Mouse (Mus musculus) monocyte, adult 59 days (primary cell): Measurements from ENCODE around the gene Prpf8. TPM values are rescaled to one million over a fixed set of nuclear protein-coding genes. Genes with fewer than 3 reads are reported as not detected.

Experiments used
- total RNA-seq, 2 experiments: library from RNA; stranded (reverse); gene quantifications; one replicate each; pipeline ENCODE4 v1.2.4; 2023

Prpf8 gene
- total RNA-seq, result 100 to 1,000 TPM; 112 to 118 TPM

GRCm38 (mm10) chr11:75486601-75487285, at the start of gene Prpf8:
TSS of gene Prpf8 (plus strand) at chr11:75486816.

GRCm38 (mm10) chr11:75439363-75439762, 47.3 kb upstream of the Prpf8 start, which contains the start of gene Serpinf2:
TSS of gene Serpinf2 (minus strand) at chr11:75439591.

GRCm38 (mm10) chr11:75453991-75454930, 32.4 kb upstream of the Prpf8 start, which contains the start of gene Wdr81:
TSS of gene Wdr81 (minus strand) at chr11:75454717.

GRCm38 (mm10) chr11:75460844-75461742, 25.5 kb upstream of the Prpf8 start, which contains the start of gene Tlcd2:
TSS of gene Tlcd2 (plus strand) at chr11:75461715.

DNA sequence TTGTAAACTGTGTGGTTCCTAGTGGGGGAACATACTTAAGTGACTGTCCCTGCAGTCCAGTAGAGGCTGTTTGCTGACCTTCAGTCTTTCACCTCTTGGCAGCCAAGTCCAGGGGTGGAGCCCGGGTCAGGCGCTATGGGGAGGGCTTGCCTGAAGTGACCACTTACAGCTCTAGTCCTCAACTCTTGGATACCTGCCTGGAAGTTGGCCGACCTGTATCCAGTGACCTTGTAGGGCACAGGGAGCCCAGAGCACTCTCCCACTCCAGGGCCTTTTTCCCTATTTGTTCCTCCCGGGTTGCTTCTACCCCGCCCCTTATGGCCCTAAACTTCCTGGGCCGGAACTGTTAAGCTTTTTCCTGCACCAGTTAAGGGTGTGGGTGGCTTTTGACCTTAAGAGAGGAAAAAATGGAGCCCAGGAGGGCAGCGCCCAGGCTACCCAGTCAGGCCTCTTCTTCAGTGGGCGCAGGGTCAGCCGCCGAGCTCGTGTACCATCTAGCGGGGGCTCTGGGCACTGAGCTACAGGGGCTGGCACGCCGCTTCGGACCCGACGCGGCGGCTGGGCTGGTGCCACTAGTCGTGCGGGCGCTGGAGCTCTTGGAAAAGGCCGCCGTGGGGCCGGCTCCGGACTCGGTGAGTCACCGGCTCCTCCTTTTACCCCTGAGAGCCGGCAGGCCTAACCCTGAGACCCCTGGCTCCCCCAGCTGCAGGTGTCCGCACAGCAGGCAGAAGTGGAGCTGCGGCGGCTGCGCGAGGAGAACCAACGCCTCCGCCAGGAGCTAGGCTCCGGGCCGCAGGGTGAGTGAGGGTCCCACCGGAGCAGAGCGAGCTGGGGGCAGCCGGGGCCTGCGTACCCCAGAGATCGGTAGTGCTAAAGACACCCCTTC, 23.4 kb downstream of the Prpf8 start, which contains the start of gene Rilp:
Gene Rilp (plus strand): TSS at position 354 of the 886 bp plus-strand sequence.

GRCm38 (mm10) chr11:75513336-75513735, 26.7 kb downstream of the Prpf8 start, which contains the start of gene Scarf1:
TSS of gene Scarf1 (plus strand) at chr11:75513540.

DNA sequence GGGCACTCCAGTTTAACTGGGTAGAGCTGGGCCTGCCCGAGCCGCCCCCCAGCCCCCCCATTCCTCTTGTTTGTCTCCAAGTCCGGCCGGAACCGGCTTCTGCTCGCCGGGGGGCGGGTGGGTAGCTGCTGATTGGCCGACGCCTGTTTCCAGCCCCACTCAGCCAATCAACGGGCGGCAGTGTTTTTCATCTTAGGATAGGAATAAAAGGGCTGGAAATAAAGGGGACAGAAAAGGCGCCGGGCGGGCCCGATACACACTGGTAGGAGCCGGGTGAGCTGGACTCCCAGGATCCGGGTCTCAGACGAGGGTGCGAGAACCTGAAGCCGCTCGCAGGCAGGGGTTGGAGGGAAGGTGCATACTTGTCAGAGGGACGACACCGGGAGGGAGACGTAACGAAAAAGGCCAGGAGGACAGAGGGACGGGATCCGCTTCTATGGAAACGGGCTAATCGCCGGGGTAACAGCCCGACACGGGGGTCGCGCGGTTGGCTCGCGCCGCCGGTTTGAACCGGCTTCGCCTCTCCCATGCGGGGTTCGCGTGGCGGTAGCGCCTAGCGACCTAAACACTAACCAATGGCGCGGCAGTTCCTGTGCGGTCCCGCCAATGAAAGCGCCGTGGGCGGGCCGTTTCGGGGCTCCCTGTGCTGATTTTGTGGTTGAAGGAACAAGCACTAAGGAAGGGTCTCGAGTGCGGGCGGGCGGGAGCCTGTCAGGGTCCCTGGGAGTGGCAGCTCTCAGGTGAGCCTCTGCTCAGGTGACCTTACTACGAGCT, 45.0 kb downstream of the Prpf8 start, which contains the start of gene Slc43a2:
Gene Slc43a2 (plus strand): TSS at position 226 of the 774 bp plus-strand sequence.

Other genes with a start within 250 kb of the Prpf8 start
- 10 to 100 TPM; 27.9 to 31.4 TPM for gene Rpa1, start 138.5 kb upstream of the Prpf8 start, total RNA-seq
- 1 to 10 TPM; 2.9 to 3.1 TPM for gene Smyd4, start 138.4 kb upstream of the Prpf8 start, total RNA-seq
- 10 to 100 TPM in 1 of 2 experiments, 1 to 10 TPM in 1; 9.7 to 10.2 TPM for gene Serpinf1, start 64.1 kb upstream of the Prpf8 start, total RNA-seq
- under 1 TPM; 0.24 to 0.86 TPM for gene Serpinf2, start 47.2 kb upstream of the Prpf8 start, total RNA-seq
- gene Wdr81, start 32.1 kb upstream of the Prpf8 start, total RNA-seq, result 10 to 100 TPM; 45.3 to 46.2 TPM
- gene Tlcd2, start 25.1 kb upstream of the Prpf8 start, total RNA-seq, result 1 to 10 TPM; 4.7 to 5.7 TPM
- gene Rilp, start 23.3 kb downstream of the Prpf8 start, total RNA-seq, result 1 to 10 TPM; 6.6 to 9.5 TPM
- gene Scarf1, start 26.7 kb downstream of the Prpf8 start, total RNA-seq, result 1 to 10 TPM; 4.5 to 5.0 TPM
- 100 to 1,000 TPM; 172 TPM for gene Slc43a2, start 44.9 kb downstream of the Prpf8 start, total RNA-seq
- 100 to 1,000 TPM; 398 to 416 TPM for gene Pitpna, start 101.3 kb downstream of the Prpf8 start, total RNA-seq
- gene Inpp5k, start 144.2 kb downstream of the Prpf8 start, total RNA-seq, result 100 to 1,000 TPM; 101 to 111 TPM
- 100 to 1,000 TPM; 168 to 182 TPM for gene Myo1c, start 163.7 kb downstream of the Prpf8 start, total RNA-seq
- 100 to 1,000 TPM in 1 of 2 experiments, 10 to 100 TPM in 1; 95.5 to 118 TPM for gene Crk, start 192.4 kb downstream of the Prpf8 start, total RNA-seq
- 100 to 1,000 TPM; 272 to 284 TPM for gene Ywhae, start 246.1 kb downstream of the Prpf8 start, total RNA-seq